Mouse (Mus musculus): ENCODE results near the gene Cypt3. TPM values are rescaled to one million over a fixed set of nuclear protein-coding genes. Genes with fewer than 3 reads are reported as not detected.

The Cypt3 gene
- polyA plus RNA-seq (2015; fragmentation: Nextera tagmentation; extraction: Ambion mirVana), result not detected in 2 replicates

GRCm38 (mm10) chrX:153558293-153558692 lies at the start of gene Cypt3:
TSS of gene Cypt3 (plus strand) at chrX:153558593.
- Histone ChIP-seq H3K27ac (replicated peaks) (no peak within 1 kb of the TSS), H3K4me3 (no peak within 1 kb of the TSS), H3K9me3 (no peaks in the 10 kb centered on the region), H3K36me3 (no peaks in the 10 kb centered on the region), H3K4me2 (no peak within 1 kb of the TSS), H3K9ac (no peak within 1 kb of the TSS), H3K27me3 (no peaks in the 10 kb centered on the region), H3K4me1 (replicated peaks) (no peaks in the 10 kb centered on the region)
- 72% methylated on average over 7 of the region's 7 CpGs for WGBS
- ATAC-seq (ENCODE audit: low read depth), result no peak

- H3K36me3 ChIP-seq, result no peaks in the 10 kb centered on the region
- no peaks in the 10 kb centered on the region for H3K9me3 ChIP-seq
- no peak overlapping the region for H3K27ac ChIP-seq (replicated peaks)
- no peak overlapping the region for H3K4me3 ChIP-seq
- H3K27me3 ChIP-seq, result no peaks in the 10 kb centered on the region
- WGBS, result 90% methylated on average over 5 of the region's 5 CpGs
- no peak for ATAC-seq (ENCODE audit: low read depth)
- no peak overlapping the region for H3K4me2 ChIP-seq
- no peak overlapping the region for H3K9ac ChIP-seq
- H3K4me1 ChIP-seq (replicated peaks), result no peaks in the 10 kb centered on the region
Measured at GRCm38 (mm10) chrX:153515491-153515890, 42.9 kb upstream of the Cypt3 start.

- Histone ChIP-seq H3K4me1 (replicated peaks) (no peaks in the 10 kb centered on the region), H3K27ac (replicated peaks) (no peak overlapping the region), H3K4me2 (no peak overlapping the region), H3K4me3 (no peak overlapping the region), H3K9ac (no peak overlapping the region), H3K9me3 (no peaks in the 10 kb centered on the region), H3K36me3 (no peaks in the 10 kb centered on the region), H3K27me3 (no peaks in the 10 kb centered on the region)
- no peak for ATAC-seq (ENCODE audit: low read depth)
- 19% methylated on average over 2 of the region's 2 CpGs for WGBS
Measured at GRCm38 (mm10) chrX:153528399-153528798, 30.0 kb upstream of the Cypt3 start.

GRCm38 (mm10) chrX:153556634-153557033 lies 1.8 kb upstream of the Cypt3 start:
- no peak overlapping the region for H3K4me2 ChIP-seq
- H3K9me3 ChIP-seq, result no peaks in the 10 kb centered on the region
- H3K4me1 ChIP-seq (replicated peaks), result no peaks in the 10 kb centered on the region
- ATAC-seq (ENCODE audit: low read depth), result no peak
- no peaks in the 10 kb centered on the region for H3K36me3 ChIP-seq
- no peak overlapping the region for H3K9ac ChIP-seq
- no peak overlapping the region for H3K4me3 ChIP-seq
- 33% methylated on average over 2 of the region's 2 CpGs for WGBS
- no peaks in the 10 kb centered on the region for H3K27me3 ChIP-seq
- H3K27ac ChIP-seq (replicated peaks), result no peak overlapping the region

- H3K4me2 ChIP-seq, result no peak overlapping the region
- no peaks in the 10 kb centered on the region for H3K27me3 ChIP-seq
- no peaks in the 10 kb centered on the region for H3K4me1 ChIP-seq (replicated peaks)
- 89% methylated on average over 1 of the region's 1 CpGs for WGBS
- no peaks in the 10 kb centered on the region for H3K9me3 ChIP-seq
- no peak for ATAC-seq (ENCODE audit: low read depth)
- no peak overlapping the region for H3K9ac ChIP-seq
- H3K27ac ChIP-seq (replicated peaks), result no peak overlapping the region
- H3K36me3 ChIP-seq, result no peaks in the 10 kb centered on the region
- no peak overlapping the region for H3K4me3 ChIP-seq
Measured at GRCm38 (mm10) chrX:153564650-153565049, 6.3 kb downstream of the Cypt3 start.

- no peak for ATAC-seq (ENCODE audit: low read depth)
- WGBS, result 65% methylated on average over 2 of the region's 2 CpGs
- no peak overlapping the region for H3K4me3 ChIP-seq
Measured at GRCm38 (mm10) chrX:153599583-153599982, 41.2 kb downstream of the Cypt3 start.

More at GRCm38 (mm10) chrX:153599583-153599982, 41.2 kb downstream of the Cypt3 start:
- Histone ChIP-seq H3K9ac (no peak overlapping the region), H3K27me3 (no peaks in the 10 kb centered on the region), H3K27ac (replicated peaks) (no peak overlapping the region), H3K4me2 (no peak overlapping the region), H3K36me3 (no peaks in the 10 kb centered on the region), H3K9me3 (no peaks in the 10 kb centered on the region), H3K4me1 (replicated peaks) (no peaks in the 10 kb centered on the region)

Other genes with a start within 250 kb of the Cypt3 start
- 48.1 and 48.4 TPM in 2 replicates for gene Ubqln2, start 60.4 kb upstream of the Cypt3 start, polyA plus RNA-seq (2015; fragmentation: Nextera tagmentation; extraction: Ambion mirVana)
- 2.6 and 3.2 TPM in 2 replicates for gene Kctd12b, start 137.8 kb downstream of the Cypt3 start, polyA plus RNA-seq (2015; fragmentation: Nextera tagmentation; extraction: Ambion mirVana)
- gene Nbdy, start 165.0 kb downstream of the Cypt3 start, polyA plus RNA-seq (2015; fragmentation: Nextera tagmentation; extraction: Ambion mirVana), result 126 and 129 TPM in 2 replicates

Data from neural tube, embryonic 13.5 days (tissue).